Mouse (Mus musculus) R1 (cell line): ENCODE measurements around the gene Dennd4a.
"Not testable (repeated sequence)": the region's sequence is repeated elsewhere in the genome, so short reads cannot be mapped to it uniquely, and the experiment has no call there.

Source experiments
- DNase-seq: peaks from one replicate; pipeline ENCODE4 v3.0.0-alpha.2; 2018; ENCODE audit warnings: low read depth, low spot score

The Dennd4a gene

GRCm38 (mm10) chr9:64811538-64812474 is 666 bp downstream of the Dennd4a start:
- no peak for DNase-seq

- DNase-seq: no peak
These were observed 1.3 kb downstream of the Dennd4a start for GRCm38 (mm10) chr9:64812475-64812860.

GRCm38 (mm10) chr9:64814273-64814672 is 3.1 kb downstream of the Dennd4a start:
- DNase-seq: no peak

GRCm38 (mm10) chr9:64819686-64820085 is 8.5 kb downstream of the Dennd4a start:
- not testable (repeated sequence) for DNase-seq

- DNase-seq: no peak
These were observed 9.1 kb downstream of the Dennd4a start for GRCm38 (mm10) chr9:64820086-64820795.

GRCm38 (mm10) chr9:64822235-64822634 is 11.1 kb downstream of the Dennd4a start:
- DNase-seq: no peak

GRCm38 (mm10) chr9:64824389-64825008 is 13.4 kb downstream of the Dennd4a start:
- no peak for DNase-seq

GRCm38 (mm10) chr9:64830092-64830618 is 19.0 kb downstream of the Dennd4a start:
- no peak for DNase-seq

GRCm38 (mm10) chr9:64830641-64831040 is 19.5 kb downstream of the Dennd4a start:
- DNase-seq: no peak

GRCm38 (mm10) chr9:64831760-64832159 is 20.6 kb downstream of the Dennd4a start:
- DNase-seq: no peak

GRCm38 (mm10) chr9:64834418-64834817 is 23.3 kb downstream of the Dennd4a start:
- DNase-seq: no peak

- no peak for DNase-seq
These were observed 34.2 kb downstream of the Dennd4a start for GRCm38 (mm10) chr9:64845355-64845754.

- no peak for DNase-seq
These were observed 38.4 kb downstream of the Dennd4a start for GRCm38 (mm10) chr9:64849548-64849947.

- no peak for DNase-seq
These were observed 48.9 kb downstream of the Dennd4a start for GRCm38 (mm10) chr9:64860083-64860482.

GRCm38 (mm10) chr9:64862687-64863086 is 51.5 kb downstream of the Dennd4a start:
- DNase-seq: peak; percentile 45

- DNase-seq: no peak
These were observed 74.9 kb downstream of the Dennd4a start for GRCm38 (mm10) chr9:64886008-64886407.

GRCm38 (mm10) chr9:64896605-64897004 is 85.5 kb downstream of the Dennd4a start:
- no peak for DNase-seq

GRCm38 (mm10) chr9:64902866-64903265 is 91.7 kb downstream of the Dennd4a start:
- DNase-seq: no peak

- peak; percentile 85 for DNase-seq
These were observed 92.2 kb downstream of the Dennd4a start for GRCm38 (mm10) chr9:64903386-64903785.

GRCm38 (mm10) chr9:64904917-64905640 is 93.9 kb downstream of the Dennd4a start:
- DNase-seq: no peak

GRCm38 (mm10) chr9:64907441-64907840 is 96.3 kb downstream of the Dennd4a start:
- no peak for DNase-seq
